Mouse (Mus musculus) gastrocnemius, postnatal 10 days (tissue): ENCODE data around the gene Abcb4. TPM values are rescaled to one million over a fixed set of nuclear protein-coding genes. Genes with fewer than 3 reads are reported as not detected.
"Not testable (repeated sequence)": the region's sequence is repeated elsewhere in the genome, so short reads cannot be mapped to it uniquely, and the experiment has no call there.

Experiments used
- DNase-seq: peaks from one replicate; pipeline ENCODE4 v3.0.0; 2021; ENCODE audit warnings: mixed read lengths
- total RNA-seq, 2 experiments: library from RNA; stranded (reverse); gene quantifications; 2 replicates each; pipeline ENCODE4 v1.2.3; 2021

Abcb4 gene
- total RNA-seq, 2 experiments from 2014 or later: 11.9 to 14.7 TPM

DNA sequence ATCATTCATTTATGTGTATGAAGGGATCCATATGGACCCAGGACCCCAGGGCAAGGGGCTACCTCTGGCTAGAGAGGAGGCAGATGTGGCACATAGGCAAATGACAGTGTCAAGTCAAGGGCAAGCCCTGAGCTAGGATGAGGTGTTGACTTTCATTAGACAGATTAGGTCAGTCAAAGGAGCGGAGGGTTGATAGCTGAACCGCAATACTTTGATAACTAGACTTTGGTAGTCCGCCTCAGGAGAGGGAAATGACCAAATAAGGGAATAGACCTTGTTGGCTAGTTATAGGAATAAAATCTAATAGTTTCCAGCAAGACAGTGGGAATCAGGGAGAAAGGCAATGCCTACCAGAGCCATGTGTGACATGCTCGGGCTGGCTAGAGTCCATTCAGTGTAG, 105.6 kb downstream of the Abcb4 start:
- no peak for DNase-seq

DNA sequence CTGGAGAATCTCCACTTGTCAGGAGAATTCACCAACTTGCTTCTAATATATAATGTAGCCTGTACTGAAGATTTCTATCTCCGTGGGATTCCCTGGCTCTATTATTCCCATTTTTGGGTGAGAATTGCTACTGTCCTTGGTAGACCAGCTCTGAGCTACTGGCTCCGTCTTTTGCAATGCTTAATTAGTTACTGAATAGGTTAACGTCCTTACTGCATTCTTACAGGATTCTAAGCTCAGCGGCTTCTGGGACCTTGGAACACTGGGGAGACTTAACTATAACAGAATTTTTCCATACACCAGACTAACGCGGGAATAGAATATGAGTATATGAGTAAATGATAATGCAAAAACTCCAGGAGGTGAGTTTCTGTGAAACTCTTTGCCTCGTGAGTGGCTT, 106.5 kb downstream of the Abcb4 start:
- DNase-seq: not testable (repeated sequence)

DNA sequence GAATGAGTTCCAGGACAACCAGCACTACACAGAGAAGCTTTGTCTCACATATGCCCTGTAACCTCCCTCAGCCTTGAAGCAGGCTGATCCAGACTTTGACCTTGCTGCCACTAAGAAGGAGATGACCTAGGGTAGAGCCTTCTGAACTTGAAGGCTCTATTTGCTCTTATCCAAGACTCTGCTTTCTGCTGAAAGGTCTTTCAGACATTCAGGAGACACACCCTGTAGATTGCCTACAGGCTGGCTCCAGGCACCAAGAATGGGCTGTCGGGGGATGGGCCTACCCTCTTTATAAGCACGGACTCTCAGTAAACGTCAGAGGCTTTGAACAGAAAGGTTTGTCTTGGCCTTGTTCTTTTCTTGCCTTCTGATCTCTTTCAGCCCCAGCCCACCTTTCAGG, 113.1 kb downstream of the Abcb4 start:
- DNase-seq: not testable (repeated sequence)

Other genes starting within 250 kb of the Abcb4 start
- 1 to 10 TPM; 2.0 to 2.6 TPM for gene Abcb1a, start 233.6 kb upstream of the Abcb4 start, total RNA-seq
- 1 to 10 TPM in 1 of 2 experiments, under 1 TPM in 1; 0.75 to 1.2 TPM for gene Abcb1b, start 95.6 kb upstream of the Abcb4 start, total RNA-seq
- 10 to 100 TPM; 27.0 to 27.9 TPM for gene Crot, start 103.6 kb downstream of the Abcb4 start, total RNA-seq
- gene Tmem243, start 207.0 kb downstream of the Abcb4 start, total RNA-seq: 1 to 10 TPM; 4.4 to 4.9 TPM